Mouse (Mus musculus): ENCODE measurements around the gene Slc17a2. TPM values are rescaled to one million over a fixed set of nuclear protein-coding genes. Genes with fewer than 3 reads are reported as not detected.

Slc17a2 gene
- polyA plus RNA-seq (2015; fragmentation: Nextera tagmentation; extraction: Ambion mirVana), result 0.05 TPM in 1 of 2 replicates, not detected in the other

- Histone ChIP-seq H3K9me3 (ENCODE audit: control insufficient read depth) (no peaks in the 10 kb centered on the region), H3K4me1 (replicated peaks; ENCODE audit: control insufficient read depth, insufficient read depth, low read length) (no peaks in the 10 kb centered on the region), H3K9ac (ENCODE audit: low read depth, low read length) (no peak within 1 kb of the TSS), H3K27ac (ENCODE audit: low read depth, low read length) (no peak within 1 kb of the TSS), H3K4me3 (ENCODE audit: low read depth, low read length) (no peak within 1 kb of the TSS), H3K4me2 (replicated peaks; ENCODE audit: low read depth) (0 out of 2 replicates have a peak within 1 kb of the TSS, but pooled peaks have one; percentile 30), H3K27me3 (replicated peaks; ENCODE audit: control insufficient read depth, insufficient read depth, low read length) (no peaks in the 10 kb centered on the region), H3K36me3 (ENCODE audit: control insufficient read depth, insufficient read depth) (no peaks in the 10 kb centered on the region)
- TF ChIP-seq CTCF (IDR thresholded peaks at IDR 0.05; ENCODE audit: low read depth), result no peak
- WGBS, result 51% methylated on average over 15 of the region's 15 CpGs
- peak; percentile 22; the same call in 1 of the 2 replicates for ATAC-seq
These were observed at the start of gene Slc17a2 for GRCm38 (mm10) chr13:23806422-23807052. Gene Slc17a2 (plus strand): TSS chr13:23806993.

DNA sequence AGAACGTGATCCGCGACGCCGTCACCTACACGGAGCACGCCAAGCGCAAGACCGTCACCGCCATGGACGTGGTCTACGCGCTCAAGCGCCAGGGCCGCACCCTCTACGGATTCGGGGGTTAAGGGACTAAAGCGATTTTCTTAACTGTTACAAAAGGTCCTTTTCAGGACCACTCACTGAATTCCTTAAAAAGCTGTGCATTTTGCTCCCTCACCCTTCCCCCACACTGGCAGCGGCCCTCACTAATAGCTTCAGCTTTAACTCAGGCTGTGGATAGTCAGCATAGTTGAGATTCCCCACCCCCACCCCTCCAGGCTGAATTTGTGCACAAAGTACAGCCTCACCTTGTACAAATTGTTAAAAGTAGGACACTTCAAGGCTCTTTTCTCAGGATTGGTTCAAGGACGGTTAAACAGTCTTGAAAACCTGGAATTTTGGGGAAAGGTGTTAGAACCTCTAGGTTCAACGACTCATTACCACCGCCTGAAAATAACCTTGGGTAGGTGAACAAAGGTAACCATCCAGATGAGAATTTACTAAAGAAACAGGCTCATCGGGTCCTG lies 49.5 kb upstream of the Slc17a2 start:
- TF ChIP-seq CTCF (IDR thresholded peaks at IDR 0.05; ENCODE audit: low read depth), result no peak
- Histone ChIP-seq H3K4me1 (replicated peaks; ENCODE audit: control insufficient read depth, insufficient read depth, low read length) (peaks cover 5% of the 10 kb centered on the region; the same call in 1 of the 2 replicates), H3K9ac (ENCODE audit: low read depth, low read length) (0 out of 2 replicates have a peak overlapping the region, but pooled peaks have one; percentile 17), H3K4me3 (ENCODE audit: low read depth, low read length) (peak overlapping the region; percentile 36), H3K27ac (ENCODE audit: low read depth, low read length) (peak overlapping the region; percentile 74), H3K27me3 (replicated peaks; ENCODE audit: control insufficient read depth, insufficient read depth, low read length) (no peaks in the 10 kb centered on the region), H3K4me2 (replicated peaks; ENCODE audit: low read depth) (peak overlapping the region; percentile 66), H3K36me3 (ENCODE audit: control insufficient read depth, insufficient read depth) (no peaks in the 10 kb centered on the region), H3K9me3 (ENCODE audit: control insufficient read depth) (no peaks in the 10 kb centered on the region)
- ATAC-seq, result peak; percentile 23
- WGBS, result under 1% methylated on average over 15 of the region's 23 CpGs

GRCm38 (mm10) chr13:23757921-23758320 lies 48.9 kb upstream of the Slc17a2 start:
- WGBS, result 41% methylated on average over 3 of the region's 3 CpGs
- Histone ChIP-seq H3K4me1 (replicated peaks; ENCODE audit: control insufficient read depth, insufficient read depth, low read length) (peaks cover 5% of the 10 kb centered on the region; the same call in 1 of the 2 replicates), H3K4me2 (replicated peaks; ENCODE audit: low read depth) (peak overlapping the region; percentile 66; the same call in 1 of the 2 replicates), H3K36me3 (ENCODE audit: control insufficient read depth, insufficient read depth) (no peaks in the 10 kb centered on the region), H3K27me3 (replicated peaks; ENCODE audit: control insufficient read depth, insufficient read depth, low read length) (no peaks in the 10 kb centered on the region), H3K9ac (ENCODE audit: low read depth, low read length) (no peak overlapping the region), H3K4me3 (ENCODE audit: low read depth, low read length) (no peak overlapping the region), H3K9me3 (ENCODE audit: control insufficient read depth) (no peaks in the 10 kb centered on the region), H3K27ac (ENCODE audit: low read depth, low read length) (no peak overlapping the region)
- ATAC-seq, result no peak
- no peak for TF ChIP-seq CTCF (IDR thresholded peaks at IDR 0.05; ENCODE audit: low read depth)

DNA sequence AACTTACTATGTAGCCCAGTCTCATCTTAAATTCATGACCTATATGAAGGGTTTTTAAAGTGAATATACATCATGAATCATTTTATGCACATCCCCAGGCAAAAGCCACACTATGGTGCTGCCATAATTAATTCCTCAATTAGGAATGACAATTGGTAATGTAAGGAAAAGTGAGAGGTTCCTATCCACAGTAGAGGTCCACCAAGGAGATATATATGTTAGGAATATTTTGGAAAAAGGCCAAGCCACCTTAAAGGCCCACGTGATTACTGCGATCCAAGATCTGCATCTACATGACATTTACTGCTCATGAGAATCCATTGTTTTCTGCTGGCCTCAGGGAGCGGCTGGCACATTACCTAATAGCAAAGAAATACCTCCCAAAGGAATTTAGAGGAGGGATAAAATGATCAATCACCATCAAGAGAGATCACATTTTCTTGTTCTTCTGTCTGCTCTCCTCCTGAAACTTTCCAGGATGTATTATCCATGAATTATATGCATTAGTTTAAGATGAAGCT lies 47.5 kb upstream of the Slc17a2 start:
- Histone ChIP-seq H3K4me3 (ENCODE audit: low read depth, low read length) (no peak overlapping the region), H3K4me1 (replicated peaks; ENCODE audit: control insufficient read depth, insufficient read depth, low read length) (peaks cover 10% of the 10 kb centered on the region), H3K4me2 (replicated peaks; ENCODE audit: low read depth) (no peak overlapping the region), H3K9me3 (ENCODE audit: control insufficient read depth) (no peaks in the 10 kb centered on the region), H3K9ac (ENCODE audit: low read depth, low read length) (no peak overlapping the region), H3K36me3 (ENCODE audit: control insufficient read depth, insufficient read depth) (no peaks in the 10 kb centered on the region), H3K27me3 (replicated peaks; ENCODE audit: control insufficient read depth, insufficient read depth, low read length) (no peaks in the 10 kb centered on the region), H3K27ac (ENCODE audit: low read depth, low read length) (no peak overlapping the region)
- TF ChIP-seq CTCF (IDR thresholded peaks at IDR 0.05; ENCODE audit: low read depth), result no peak
- no peak for ATAC-seq
- 82% methylated on average over 3 of the region's 3 CpGs for WGBS

DNA sequence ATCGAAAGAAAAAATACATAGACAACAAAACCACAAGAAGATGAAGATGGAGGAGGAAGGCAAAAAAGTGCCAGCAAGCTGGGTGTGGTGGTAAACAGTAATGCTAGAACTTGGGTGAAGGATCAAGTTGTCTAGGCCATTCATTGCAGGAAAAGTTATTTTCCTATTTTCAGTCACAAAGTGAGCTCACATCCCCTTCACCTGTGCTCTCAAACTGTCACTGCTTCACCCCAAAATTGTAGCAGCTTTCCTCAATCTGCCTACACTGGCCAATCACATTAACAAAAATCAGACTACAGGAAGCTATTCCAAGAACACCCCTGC lies 46.9 kb upstream of the Slc17a2 start:
- Histone ChIP-seq H3K36me3 (ENCODE audit: control insufficient read depth, insufficient read depth) (no peaks in the 10 kb centered on the region), H3K9ac (ENCODE audit: low read depth, low read length) (no peak overlapping the region), H3K4me1 (replicated peaks; ENCODE audit: control insufficient read depth, insufficient read depth, low read length) (peaks cover 12% of the 10 kb centered on the region), H3K9me3 (ENCODE audit: control insufficient read depth) (no peaks in the 10 kb centered on the region), H3K4me2 (replicated peaks; ENCODE audit: low read depth) (no peak overlapping the region; the same call in 1 of the 2 replicates), H3K27me3 (replicated peaks; ENCODE audit: control insufficient read depth, insufficient read depth, low read length) (no peaks in the 10 kb centered on the region), H3K4me3 (ENCODE audit: low read depth, low read length) (no peak overlapping the region), H3K27ac (ENCODE audit: low read depth, low read length) (no peak overlapping the region)
- 77% methylated on average over 1 of the region's 1 CpGs for WGBS
- ATAC-seq, result no peak
- TF ChIP-seq CTCF (IDR thresholded peaks at IDR 0.05; ENCODE audit: low read depth), result no peak

GRCm38 (mm10) chr13:23760240-23760971 lies 46.4 kb upstream of the Slc17a2 start:
- H3K4me2 ChIP-seq (replicated peaks; ENCODE audit: low read depth), result peak overlapping the region; percentile 88
- no peaks in the 10 kb centered on the region for H3K9me3 ChIP-seq (ENCODE audit: control insufficient read depth)
- no peak for ATAC-seq
- WGBS, result under 1% methylated on average over 19 of the region's 27 CpGs
- peak; percentile 39 for TF ChIP-seq CTCF (IDR thresholded peaks at IDR 0.05; ENCODE audit: low read depth)
- H3K9ac ChIP-seq (ENCODE audit: low read depth, low read length), result peak overlapping the region; percentile 26
- H3K4me3 ChIP-seq (ENCODE audit: low read depth, low read length), result peak overlapping the region; percentile 44
- no peaks in the 10 kb centered on the region for H3K36me3 ChIP-seq (ENCODE audit: control insufficient read depth, insufficient read depth)
- peak overlapping the region; percentile 85 for H3K27ac ChIP-seq (ENCODE audit: low read depth, low read length)
- H3K4me1 ChIP-seq (replicated peaks; ENCODE audit: control insufficient read depth, insufficient read depth, low read length), result peaks cover 12% of the 10 kb centered on the region
- H3K27me3 ChIP-seq (replicated peaks; ENCODE audit: control insufficient read depth, insufficient read depth, low read length), result no peaks in the 10 kb centered on the region
